Mouse (Mus musculus): ENCODE results near the gene Ppp1r15b.
A peak's percentile ranks its signal among the peaks of the same experiment; 100 is the strongest.

The Ppp1r15b gene

GRCm38 (mm10) chr1:133124137-133124536 is 6.8 kb upstream of the Ppp1r15b start:
- no peak for DNase-seq

GRCm38 (mm10) chr1:133125640-133126364 is 5.1 kb upstream of the Ppp1r15b start:
- no peak for DNase-seq

GRCm38 (mm10) chr1:133126365-133126740 is 4.6 kb upstream of the Ppp1r15b start:
- no peak for DNase-seq

- DNase-seq: no peak
Observed at GRCm38 (mm10) chr1:133127328-133127727, 3.6 kb upstream of the Ppp1r15b start.

GRCm38 (mm10) chr1:133129471-133130221 is 1.3 kb upstream of the Ppp1r15b start:
- DNase-seq: peak in 1 of 2 experiments; percentile 9

GRCm38 (mm10) chr1:133131561-133131905 is 590 bp downstream of the Ppp1r15b start:
- no peak for DNase-seq

- DNase-seq: peak in 1 of 2 experiments; percentile 15
Observed at GRCm38 (mm10) chr1:133131936-133132335, 993 bp downstream of the Ppp1r15b start.

- peak in 1 of 2 experiments; percentile 20 for DNase-seq
Observed at GRCm38 (mm10) chr1:133132388-133133326, 1.7 kb downstream of the Ppp1r15b start.

- DNase-seq: no peak
Observed at GRCm38 (mm10) chr1:133133425-133133824, 2.5 kb downstream of the Ppp1r15b start.

- no peak for DNase-seq
Observed at GRCm38 (mm10) chr1:133134071-133134470, 3.1 kb downstream of the Ppp1r15b start.

GRCm38 (mm10) chr1:133134881-133135280 is 3.9 kb downstream of the Ppp1r15b start:
- DNase-seq: no peak

- DNase-seq: no peak
Observed at GRCm38 (mm10) chr1:133135808-133136207, 4.9 kb downstream of the Ppp1r15b start.

GRCm38 (mm10) chr1:133138401-133138800 is 7.5 kb downstream of the Ppp1r15b start:
- no peak for DNase-seq

- DNase-seq: peak; percentile 19 to 44
Observed at GRCm38 (mm10) chr1:133146014-133147009, 15.4 kb downstream of the Ppp1r15b start.

- no peak for DNase-seq
Observed at GRCm38 (mm10) chr1:133147324-133147723, 16.4 kb downstream of the Ppp1r15b start.

GRCm38 (mm10) chr1:133148122-133148521 is 17.2 kb downstream of the Ppp1r15b start:
- DNase-seq: no peak

GRCm38 (mm10) chr1:133150556-133150955 is 19.6 kb downstream of the Ppp1r15b start:
- DNase-seq: no peak

GRCm38 (mm10) chr1:133152213-133152612 is 21.3 kb downstream of the Ppp1r15b start:
- DNase-seq: no peak

GRCm38 (mm10) chr1:133155270-133155669 is 24.3 kb downstream of the Ppp1r15b start:
- no peak for DNase-seq

GRCm38 (mm10) chr1:133159128-133159564 is 28.2 kb downstream of the Ppp1r15b start:
- DNase-seq: peak; percentile 28 to 37

- DNase-seq: no peak
Observed at GRCm38 (mm10) chr1:133161559-133161958, 30.6 kb downstream of the Ppp1r15b start.

- no peak for DNase-seq
Observed at GRCm38 (mm10) chr1:133162046-133162445, 31.1 kb downstream of the Ppp1r15b start.
